Mouse (Mus musculus): ENCODE measurements around the gene Nos1ap.

Gene Nos1ap

DNA sequence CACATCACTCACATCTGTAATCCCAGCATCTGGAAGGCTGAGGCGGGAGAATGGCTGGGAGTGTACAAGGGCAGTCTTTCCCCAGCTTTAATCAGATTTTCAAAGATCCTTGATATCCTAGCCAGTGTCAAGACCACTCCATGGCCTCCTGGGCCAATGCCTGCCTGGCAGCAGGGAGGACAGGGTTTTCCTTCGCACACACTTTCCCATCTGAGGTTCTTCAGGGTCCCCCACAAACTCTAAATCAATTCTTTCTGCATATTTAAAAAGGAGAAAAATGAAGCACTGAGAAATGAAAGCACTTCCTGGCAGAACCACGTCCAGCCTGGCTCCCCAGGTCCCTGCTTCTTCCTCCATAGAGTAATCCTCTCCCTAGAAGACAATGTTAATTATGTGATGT lies 225.9 kb downstream of the Nos1ap start:
- no peak for DNase-seq (ENCODE audit: low read depth)

DNA sequence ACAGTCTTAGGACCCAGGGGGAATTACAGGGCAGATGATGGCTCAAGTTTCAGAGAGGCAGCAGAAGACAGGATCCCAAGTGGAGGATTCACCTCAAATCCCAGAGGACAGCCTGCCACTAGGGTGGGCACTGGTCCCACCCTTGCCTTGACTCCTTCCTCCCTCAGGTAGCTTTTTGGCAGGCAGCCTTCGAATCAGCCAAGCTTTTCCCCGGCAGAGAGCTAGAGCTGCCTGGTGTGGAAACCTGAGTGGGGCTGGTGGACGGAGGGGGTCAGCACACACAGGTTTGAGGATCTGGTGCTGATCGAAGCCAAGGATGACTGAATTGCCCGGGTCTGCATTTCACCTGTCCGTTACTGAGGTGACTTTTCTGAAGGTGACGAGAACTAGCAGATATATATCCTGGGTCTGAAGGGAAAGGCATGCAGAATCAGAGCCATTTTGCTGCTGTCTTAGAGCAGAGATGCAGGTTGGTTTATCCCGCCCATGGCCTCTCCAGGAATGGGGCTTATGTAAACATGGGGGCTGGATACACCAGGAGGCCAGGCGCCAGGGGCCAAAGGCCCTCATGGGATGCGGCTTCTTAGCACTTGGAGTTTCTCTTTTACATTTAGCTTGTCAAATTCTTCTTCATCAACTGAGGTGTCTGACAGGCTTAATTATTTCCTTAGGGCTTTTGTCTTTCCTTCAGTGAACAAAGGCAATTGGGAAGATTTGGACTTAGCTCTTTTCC lies 229.3 kb downstream of the Nos1ap start:
- DNase-seq (ENCODE audit: low read depth) = no peak

GRCm38 (mm10) chr1:170353335-170353734 lies 236.3 kb downstream of the Nos1ap start:
- DNase-seq (ENCODE audit: low read depth) = no peak

DNA sequence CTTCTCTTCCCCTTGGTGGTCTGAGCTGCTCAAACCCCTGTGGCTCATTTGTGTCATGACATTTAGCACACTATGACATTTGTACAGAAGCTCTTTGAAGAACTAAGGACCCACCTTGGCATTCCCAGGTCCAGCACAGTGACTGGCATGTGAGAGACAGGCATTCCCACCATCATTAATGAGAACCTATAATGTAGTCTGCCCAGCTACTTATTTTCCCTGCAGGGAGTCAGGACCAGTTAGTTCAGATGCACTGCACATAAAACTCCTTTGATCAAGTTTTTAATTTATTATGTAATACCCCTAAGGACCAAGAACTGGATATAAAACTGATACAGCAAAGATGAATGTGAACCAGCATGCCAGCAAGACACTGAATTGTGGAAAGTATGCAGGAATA lies 238.6 kb downstream of the Nos1ap start:
- DNase-seq (ENCODE audit: low read depth) = no peak

- DNase-seq (ENCODE audit: low read depth) = no peak
These were observed 243.4 kb downstream of the Nos1ap start for GRCm38 (mm10) chr1:170346266-170346665.

DNA sequence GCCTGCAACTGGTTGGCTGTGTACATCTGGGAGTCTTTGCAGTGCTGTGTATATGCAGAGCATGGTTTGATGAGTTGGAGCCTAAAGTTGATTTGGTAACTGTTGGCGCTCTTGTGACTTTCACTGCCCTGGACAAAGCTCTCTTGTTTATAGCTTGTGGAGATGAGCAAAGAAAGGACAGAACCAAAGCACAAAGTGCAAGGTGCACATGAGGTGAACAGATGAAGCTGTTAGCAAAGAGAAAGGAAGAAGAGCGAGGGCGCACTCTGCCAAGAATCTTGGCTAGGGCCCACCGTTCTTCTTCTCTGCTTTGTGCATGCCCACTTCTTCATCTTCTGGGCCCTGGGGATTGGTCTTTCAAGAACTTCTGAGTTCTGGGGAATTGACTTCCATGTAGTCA lies 245.8 kb downstream of the Nos1ap start:
- no peak for DNase-seq (ENCODE audit: low read depth)

GRCm38 (mm10) chr1:170343081-170343480 lies 246.6 kb downstream of the Nos1ap start:
- no peak for DNase-seq (ENCODE audit: low read depth)

GRCm38 (mm10) chr1:170339943-170340342 lies 249.7 kb downstream of the Nos1ap start:
- no peak for DNase-seq (ENCODE audit: low read depth)

DNA sequence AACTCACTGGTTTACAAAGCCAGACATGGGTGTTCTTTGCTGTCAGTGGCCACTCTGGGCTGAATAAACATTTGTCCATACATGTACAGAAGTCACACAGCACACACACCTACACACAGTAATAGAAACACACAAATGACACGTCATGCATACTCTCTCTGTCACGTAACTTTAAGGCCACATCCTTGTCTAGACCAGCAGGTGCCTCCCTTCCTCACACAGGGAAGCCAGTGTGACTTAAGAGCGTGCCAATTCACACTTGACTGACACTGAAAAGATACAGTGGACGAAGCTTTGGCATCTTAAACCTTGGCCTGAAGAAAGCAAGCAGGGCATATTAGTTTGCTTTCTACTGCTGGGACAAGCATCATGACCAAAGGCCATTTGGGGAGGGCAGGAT lies 256.9 kb downstream of the Nos1ap start:
- DNase-seq (ENCODE audit: low read depth) = no peak

DNA sequence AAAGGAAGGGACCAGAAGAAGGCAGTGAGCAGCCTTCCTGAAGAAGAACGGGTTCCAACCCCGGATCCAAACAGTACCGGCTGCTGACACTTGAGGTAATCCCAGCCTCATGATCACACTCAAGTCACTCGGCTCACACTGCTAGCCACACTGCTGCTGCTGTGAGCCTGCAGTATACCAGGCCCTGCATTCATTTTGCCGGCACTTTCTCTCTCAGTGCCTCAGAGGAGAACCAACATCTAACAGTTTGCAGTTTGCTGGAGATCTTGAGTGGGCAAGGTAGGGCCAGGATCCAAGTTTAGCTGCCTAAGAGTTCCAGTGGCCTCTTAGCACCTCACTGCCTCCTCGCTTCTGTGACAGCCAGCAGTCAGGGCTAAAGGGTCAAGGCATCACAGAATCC lies 257.7 kb downstream of the Nos1ap start:
- DNase-seq (ENCODE audit: low read depth) = no peak

DNA sequence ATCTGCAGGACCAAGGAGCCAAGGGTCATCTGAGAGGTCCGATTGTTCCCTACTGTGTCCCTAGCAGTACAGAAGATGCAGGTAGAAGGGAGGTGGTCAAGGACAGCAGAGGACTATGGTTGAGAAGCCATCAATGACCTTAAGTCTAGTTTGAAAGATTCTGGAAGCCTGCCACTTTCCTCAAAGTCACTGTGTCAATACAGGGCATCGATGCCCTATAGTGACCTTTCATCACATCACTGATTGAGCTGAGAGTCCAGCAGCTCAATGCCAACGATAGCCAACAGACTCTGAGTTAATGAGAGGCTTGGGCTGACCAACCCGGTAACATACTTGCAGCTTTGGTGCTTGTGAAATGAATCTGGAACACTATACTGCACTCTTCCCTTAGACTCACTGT lies 264.4 kb downstream of the Nos1ap start:
- no peak for DNase-seq (ENCODE audit: low read depth)

- no peak for DNase-seq (ENCODE audit: low read depth)
These were observed 265.3 kb downstream of the Nos1ap start for GRCm38 (mm10) chr1:170324312-170324711.

- DNase-seq (ENCODE audit: low read depth) = no peak
These were observed 266.7 kb downstream of the Nos1ap start for GRCm38 (mm10) chr1:170323001-170323400.

- DNase-seq (ENCODE audit: low read depth) = no peak
These were observed 267.6 kb downstream of the Nos1ap start for GRCm38 (mm10) chr1:170322046-170322445.

DNA sequence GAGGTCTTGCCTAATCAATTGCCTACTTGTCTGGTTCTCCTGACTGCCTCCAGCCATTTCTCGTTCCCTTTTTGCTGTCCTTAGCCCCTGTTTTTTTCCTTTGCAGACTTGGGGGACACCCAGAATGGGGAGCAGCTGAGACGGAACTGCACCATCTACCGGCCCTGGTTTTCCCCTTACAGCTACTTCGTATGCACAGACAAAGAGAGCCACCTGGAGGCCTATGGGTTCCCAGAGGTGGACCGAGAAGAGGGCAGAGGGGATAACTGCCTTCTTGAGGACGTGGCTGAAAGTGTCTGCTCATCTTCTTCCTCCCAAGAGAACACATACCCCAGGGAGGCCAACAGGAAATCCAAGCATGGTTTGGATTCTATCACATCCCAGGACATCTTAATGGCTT lies 278.2 kb downstream of the Nos1ap start:
- no peak for DNase-seq (ENCODE audit: low read depth)

DNA sequence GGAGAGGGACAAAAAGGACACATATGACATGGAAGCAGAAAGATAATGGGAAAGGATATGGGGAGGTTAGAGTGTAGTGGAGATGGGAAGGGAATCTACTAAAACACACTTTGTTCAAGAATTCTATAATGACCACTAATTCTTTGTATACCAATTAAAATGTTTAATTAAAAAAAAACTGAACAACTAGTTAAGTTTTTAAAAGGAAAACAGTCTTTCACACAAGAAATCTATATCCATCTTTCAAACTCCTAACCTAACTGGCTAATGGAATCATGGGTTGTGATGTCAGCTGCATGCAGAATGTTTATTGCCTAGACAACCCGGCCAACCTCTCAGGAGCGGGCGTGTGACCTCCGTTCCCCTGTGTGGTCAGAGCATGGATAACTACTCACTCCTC lies 281.2 kb downstream of the Nos1ap start, which contains the start of gene Spata46:
Gene Spata46, plus strand, starts transcription at position 301 of the 400 bp plus-strand sequence.
- no peak for DNase-seq (ENCODE audit: low read depth)

DNA sequence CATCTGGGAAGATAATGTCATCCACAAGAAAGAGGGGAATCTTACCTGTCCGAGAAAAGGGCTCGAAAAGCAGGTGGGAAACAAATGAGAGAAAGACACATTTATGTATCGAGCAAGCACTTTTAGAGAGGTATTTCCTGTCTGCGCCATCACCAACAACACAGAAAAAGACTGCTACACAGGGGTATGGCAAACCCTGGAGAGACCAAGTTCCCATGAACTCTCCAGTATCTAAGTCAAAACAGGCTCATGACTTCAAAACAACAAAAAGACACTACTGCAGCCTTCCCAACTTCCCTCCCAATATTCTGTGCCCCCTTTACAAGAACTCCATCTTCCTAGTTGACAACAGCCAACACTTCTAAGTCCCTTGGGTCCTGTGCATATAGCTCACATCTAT lies 283.4 kb downstream of the Nos1ap start, which contains the start of gene Gm7694:
Gene Gm7694, minus strand, starts transcription at position 101 of the 400 bp plus-strand sequence.
- no peak for DNase-seq (ENCODE audit: low read depth)

DNA sequence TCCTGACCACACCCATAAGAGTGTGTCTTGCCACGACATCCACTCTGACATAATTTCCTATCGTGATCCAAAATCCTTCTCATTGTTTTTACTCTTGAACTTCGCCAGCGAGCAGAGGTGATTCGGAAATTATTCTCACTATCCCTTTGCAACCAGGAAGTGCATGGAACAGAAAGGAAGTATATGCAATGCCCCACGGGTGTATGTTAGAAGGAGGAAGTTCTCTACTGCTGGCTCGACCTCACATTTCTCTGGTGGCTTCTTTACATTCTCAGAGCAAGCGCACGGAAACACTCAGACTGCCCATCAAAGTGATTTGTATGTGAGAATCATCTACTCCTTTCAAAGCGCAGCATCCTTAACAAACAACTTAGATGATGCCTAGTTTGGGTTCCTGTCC lies 284.7 kb downstream of the Nos1ap start:
- no peak for DNase-seq (ENCODE audit: low read depth)

- no peak for DNase-seq (ENCODE audit: low read depth)
These were observed 286.6 kb downstream of the Nos1ap start for GRCm38 (mm10) chr1:170303103-170303502.

DNA sequence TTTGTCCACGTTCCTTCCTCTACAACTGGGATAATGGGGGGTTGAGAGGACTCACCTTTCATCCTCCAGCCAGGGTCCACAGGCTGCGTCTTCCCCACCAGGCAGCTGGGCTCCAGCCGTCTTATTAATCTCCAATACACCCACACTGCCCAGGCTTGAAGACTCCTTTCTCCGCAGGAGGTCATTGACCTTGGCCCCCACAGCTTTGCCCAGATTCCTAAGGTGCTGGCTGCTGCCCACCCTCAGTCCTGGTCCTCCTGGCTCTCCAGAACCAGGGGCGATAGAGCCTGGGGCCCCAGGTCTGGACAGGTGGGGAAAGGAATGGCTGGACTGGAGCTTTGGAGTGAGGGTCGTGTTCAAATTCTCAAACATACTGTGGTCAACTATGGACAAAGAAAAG lies 287.2 kb downstream of the Nos1ap start:
- no peak for DNase-seq (ENCODE audit: low read depth)

GRCm38 (mm10) chr1:170301686-170302085 lies 288.0 kb downstream of the Nos1ap start:
- DNase-seq (ENCODE audit: low read depth) = no peak

GRCm38 (mm10) chr1:170299496-170299895 lies 290.2 kb downstream of the Nos1ap start:
- DNase-seq (ENCODE audit: low read depth) = no peak

- no peak for DNase-seq (ENCODE audit: low read depth)
These were observed 294.7 kb downstream of the Nos1ap start for GRCm38 (mm10) chr1:170294786-170295570.
